Mouse (Mus musculus) left cerebral cortex, postnatal 14 days (tissue): ENCODE measurements around the gene Nr0b2. TPM values are rescaled to one million over a fixed set of nuclear protein-coding genes. Genes with fewer than 3 reads are reported as not detected.

Source experiments
- DNase-seq, 2 experiments: peaks; one replicate each; pipeline ENCODE4 v3.0.0; 2021 to 2022; ENCODE audit warnings: low spot score in 2 of 2, mixed read lengths in 1 of 2
- intact Hi-C: fragments of 180-260 bp; cut with DNase I; formaldehyde crosslinking; loops from one replicate; pipeline ENCODE4 v1.15.1; 2025
- total RNA-seq, 2 experiments: library from RNA; stranded (reverse); gene quantifications; 2 replicates each; pipeline ENCODE4 v1.2.3; 2021

The Nr0b2 gene
- total RNA-seq, 2 experiments from 2014 or later = not detected

- DNase-seq = no peak
Measured at GRCm38 (mm10) chr4:133557041-133557717, 4.0 kb downstream of the Nr0b2 start.

DNA sequence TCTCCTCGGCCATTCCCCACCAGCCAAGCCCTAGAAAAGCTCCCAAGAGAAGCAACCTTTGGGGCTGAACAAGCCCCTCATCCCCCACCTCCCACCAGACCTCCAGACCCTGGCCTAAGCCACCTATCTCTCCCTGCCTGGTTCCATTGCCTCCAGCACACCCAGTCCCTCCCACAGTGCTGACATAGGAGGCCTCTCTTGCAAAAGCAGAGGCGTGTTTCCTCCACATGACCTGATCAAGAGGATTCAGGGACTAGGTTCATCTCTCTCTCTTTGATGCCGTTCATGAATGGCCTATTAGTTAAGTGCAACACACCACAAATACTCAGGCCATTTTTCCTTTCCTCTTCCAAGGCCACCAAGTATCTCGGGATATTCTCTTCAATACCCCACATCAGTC, 6.7 kb downstream of the Nr0b2 start:
- intact Hi-C loops = no loop called here
- DNase-seq = no peak

More at GRCm38 (mm10) chr4:133557041-133557717, 4.0 kb downstream of the Nr0b2 start:
- intact Hi-C loops = no loop called here

- intact Hi-C loops = no loop called here
- DNase-seq = no peak
Measured at GRCm38 (mm10) chr4:133561622-133562021, 8.4 kb downstream of the Nr0b2 start.

DNA sequence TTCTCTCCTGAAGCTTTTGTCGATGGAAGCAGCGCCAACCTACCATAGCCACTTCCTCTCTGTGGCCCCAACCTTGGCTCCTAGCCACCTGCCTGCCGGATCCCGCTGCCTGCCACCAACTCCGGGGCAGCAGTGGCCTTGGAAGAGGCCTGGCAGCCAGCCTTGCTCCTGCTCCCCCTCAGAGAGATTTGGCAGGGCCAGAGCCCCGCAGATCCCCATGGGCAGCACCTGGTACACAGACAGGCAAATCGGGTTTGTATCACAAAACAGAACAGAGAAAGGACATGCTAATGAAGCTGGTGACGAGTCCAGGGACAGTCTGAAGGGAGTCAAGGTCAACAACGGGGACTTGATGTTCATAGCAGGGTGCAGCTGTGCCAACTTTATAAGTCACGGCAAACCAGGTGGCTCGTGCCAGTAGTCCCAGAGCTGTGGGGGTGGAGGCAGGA, 10.0 kb downstream of the Nr0b2 start:
- DNase-seq = no peak

GRCm38 (mm10) chr4:133567251-133567650, 14.1 kb downstream of the Nr0b2 start:
- no peak for DNase-seq
- intact Hi-C loops = no loop called here

More for the DNA sequence above, 10.0 kb downstream of the Nr0b2 start:
- intact Hi-C loops = no loop called here

- no peak for DNase-seq
- intact Hi-C loops = no loop called here
Measured at GRCm38 (mm10) chr4:133569291-133570065, 16.3 kb downstream of the Nr0b2 start.

GRCm38 (mm10) chr4:133570066-133570466, 16.9 kb downstream of the Nr0b2 start:
- no peak for DNase-seq
- intact Hi-C loops = no loop called here

DNA sequence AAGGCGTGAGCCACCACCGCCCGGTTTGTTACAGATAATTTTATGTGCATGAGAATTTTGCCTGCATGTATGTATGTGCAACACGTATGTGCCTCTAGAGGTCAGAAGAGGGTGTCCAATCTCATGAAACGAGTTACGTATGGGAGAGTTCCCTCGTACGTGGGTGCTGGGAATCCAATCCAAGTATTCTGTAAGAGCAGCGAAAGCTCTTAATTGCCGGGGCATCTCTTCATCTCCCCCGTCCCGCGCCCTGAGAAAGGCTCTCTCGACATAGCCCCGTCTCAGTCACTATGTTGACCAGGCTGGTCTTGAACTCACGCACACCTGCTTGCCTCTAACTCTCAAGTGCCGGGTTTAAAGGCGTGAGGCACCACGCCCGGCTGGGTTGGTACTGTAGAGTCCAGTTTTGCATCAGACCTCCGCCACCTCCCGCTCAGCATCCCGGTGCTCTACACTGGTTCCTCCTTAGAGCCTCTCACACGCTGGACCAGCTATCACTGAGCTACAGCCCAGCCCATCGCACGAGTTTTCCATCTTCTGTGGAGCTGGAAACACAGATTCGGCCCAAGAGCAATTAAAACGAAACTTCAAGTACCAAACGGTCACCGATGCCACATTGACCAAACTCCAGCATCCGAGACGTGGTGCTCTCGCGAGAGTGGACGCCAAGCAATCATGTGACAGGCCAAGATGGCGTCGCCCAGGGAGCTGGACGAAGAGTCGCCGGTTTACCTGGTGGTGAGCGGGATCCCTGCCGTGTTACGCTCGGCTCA, 21.1 kb downstream of the Nr0b2 start, which contains the start of gene Gpatch3:
Gene Gpatch3 (plus strand): TSS at position 676 of the 773 bp plus-strand sequence.
- DNase-seq = peak; percentile 92 to 93
- intact Hi-C loops = no loop called here

DNA sequence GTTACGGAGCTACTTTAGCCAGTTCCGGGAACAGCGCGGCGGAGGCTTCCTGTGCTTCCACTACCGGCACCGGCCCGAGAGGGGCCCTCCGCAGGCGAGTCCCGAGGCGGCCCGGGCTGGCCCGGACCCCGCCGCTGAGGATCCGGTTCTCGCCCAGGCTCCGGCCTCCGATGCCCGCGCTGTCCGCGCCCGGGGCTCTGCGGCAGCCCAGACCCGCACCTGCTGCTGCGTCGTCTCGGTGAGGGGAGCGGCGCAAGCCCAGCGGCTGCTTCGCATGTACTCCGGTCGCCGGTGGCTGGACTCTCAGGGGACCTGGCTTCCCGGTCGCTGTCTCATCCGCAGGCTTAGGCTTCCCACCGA, 21.6 kb downstream of the Nr0b2 start:
- no peak for DNase-seq
- intact Hi-C loops = no loop called here

DNA sequence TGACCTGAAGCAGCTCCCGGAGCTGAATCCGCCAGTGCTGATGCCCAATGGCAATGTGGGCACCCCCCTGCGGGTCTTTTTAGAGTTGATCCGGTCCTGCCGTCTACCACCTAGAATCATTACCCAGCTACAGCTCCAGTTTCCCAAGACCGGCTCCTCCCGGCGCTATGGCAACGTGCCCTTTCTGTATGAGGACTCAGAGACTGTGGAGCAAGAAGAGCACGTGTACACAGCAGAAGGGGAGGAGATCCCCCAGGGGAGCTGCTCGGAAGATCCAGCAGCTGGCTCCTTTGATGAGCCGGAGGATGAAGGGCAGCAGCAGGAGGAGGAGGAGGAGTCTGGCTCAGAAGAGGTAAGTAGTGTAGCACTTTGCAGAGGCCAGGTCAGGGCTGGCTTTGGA, 24.8 kb downstream of the Nr0b2 start:
- no peak for DNase-seq
- intact Hi-C loops = no loop called here

GRCm38 (mm10) chr4:133583690-133584058, 30.5 kb downstream of the Nr0b2 start:
- no peak for DNase-seq
- intact Hi-C loops = no loop called here

GRCm38 (mm10) chr4:133584059-133584951, 31.1 kb downstream of the Nr0b2 start, which contains the start of gene Gpn2:
Gene Gpn2, plus strand, starts transcription at chr4:133584362.
- peak; percentile 85 for DNase-seq
- intact Hi-C loops = no loop called here

- peak; percentile 37 to 69 for DNase-seq
- intact Hi-C loops = loop anchor here (1.0 to 5.0 kb wide), 2 partner anchors 60 to 237 kb away; partner anchors contain the start of gene Zdhhc18
Measured at GRCm38 (mm10) chr4:133592570-133592969, 39.4 kb downstream of the Nr0b2 start.

DNA sequence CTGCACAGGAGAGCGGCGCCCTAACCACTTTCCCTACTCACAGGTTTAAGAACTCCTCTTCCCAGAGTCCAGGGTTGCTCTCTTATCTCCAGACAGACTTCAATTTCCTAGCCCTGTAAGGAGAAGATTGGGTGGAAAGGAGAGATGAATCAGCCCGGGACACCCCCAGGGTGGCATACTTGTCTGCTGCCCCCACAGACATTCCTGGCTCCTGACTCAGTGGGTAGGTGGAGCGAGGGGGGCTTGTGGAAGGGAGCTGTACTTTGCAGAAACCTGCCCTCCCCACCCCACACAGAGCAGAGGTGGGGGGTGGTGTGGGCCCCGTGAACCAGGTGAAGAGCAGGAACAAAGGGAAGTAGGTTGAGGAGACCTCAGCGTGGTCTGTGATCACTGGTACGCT, 42.4 kb downstream of the Nr0b2 start:
- intact Hi-C loops = loop anchor here (5.0 kb wide), 1 partner anchor 37 kb away; no protein-coding TSS in a partner anchor
- no peak for DNase-seq

GRCm38 (mm10) chr4:133596084-133596483, 42.9 kb downstream of the Nr0b2 start:
- intact Hi-C loops = loop anchor here (5.0 kb wide), 1 partner anchor 36 kb away; no protein-coding TSS in a partner anchor
- no peak for DNase-seq

- no peak for DNase-seq
- intact Hi-C loops = loop anchor here (5.0 kb wide), 1 partner anchor 34 kb away; no protein-coding TSS in a partner anchor
Measured at GRCm38 (mm10) chr4:133598616-133599015, 45.4 kb downstream of the Nr0b2 start.

DNA sequence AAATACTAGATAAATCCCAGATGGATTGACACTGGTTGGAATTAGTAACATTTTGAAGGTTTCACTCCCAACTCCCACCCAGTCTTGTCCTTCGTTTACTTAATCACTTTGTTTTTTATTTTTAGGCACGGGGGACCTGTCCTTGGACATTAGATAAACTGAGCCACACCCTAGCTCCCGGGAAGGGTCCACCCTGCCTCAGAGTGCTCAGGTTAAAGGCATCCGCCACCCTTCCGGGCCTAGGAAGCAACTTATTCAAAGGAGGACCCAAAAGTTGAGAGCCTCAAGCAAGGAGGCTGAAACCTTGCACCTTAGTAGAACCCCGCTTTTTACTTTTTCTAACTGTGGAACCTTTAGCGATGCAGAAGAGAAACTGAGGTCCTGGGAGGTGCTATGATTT, 45.9 kb downstream of the Nr0b2 start:
- intact Hi-C loops = loop anchor here (5.0 kb wide), 1 partner anchor 33 kb away; no protein-coding TSS in a partner anchor
- DNase-seq = no peak

DNA sequence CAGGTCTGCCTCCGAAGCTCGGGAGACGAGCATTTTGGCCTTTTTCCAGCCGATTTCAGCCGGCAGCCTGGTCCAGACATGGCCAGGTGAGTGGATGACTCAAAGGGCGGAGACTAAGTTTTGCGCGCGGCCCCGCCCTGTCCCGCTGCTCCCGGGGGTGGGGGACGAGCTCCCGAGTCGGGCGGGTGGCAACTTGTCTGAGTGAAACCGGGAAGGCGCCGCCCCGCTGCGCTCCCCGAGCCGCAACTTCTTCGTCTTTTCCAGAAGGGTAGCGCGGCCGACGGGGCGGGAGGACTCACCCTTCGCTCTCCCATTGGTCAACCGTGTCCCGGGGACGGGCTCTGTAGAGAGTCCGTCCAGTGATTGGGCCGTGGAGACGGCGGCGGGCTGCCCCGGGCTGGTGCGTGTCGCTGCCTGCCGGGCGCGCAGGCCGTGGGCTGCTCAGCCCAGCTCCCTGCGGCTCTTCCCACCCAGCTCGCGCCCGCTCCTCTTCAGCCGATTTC, 46.4 kb downstream of the Nr0b2 start:
- intact Hi-C loops = loop anchor here (5.0 kb wide), 1 partner anchor 33 kb away; no protein-coding TSS in a partner anchor
- peak; percentile 78 to 79 for DNase-seq
